Mouse (Mus musculus): Measurements from ENCODE around the gene Efcab6.
A peak's percentile ranks its signal among the peaks of the same experiment; 100 is the strongest.

Efcab6 gene

GRCm38 (mm10) chr15:83877898-83878297, 187.3 kb downstream of the Efcab6 start:
- DNase-seq (ENCODE audit: low spot score), result no peak

- no peak for DNase-seq (ENCODE audit: low spot score)
Observed at GRCm38 (mm10) chr15:83877155-83877866, 187.9 kb downstream of the Efcab6 start.

GRCm38 (mm10) chr15:83870936-83871335, 194.2 kb downstream of the Efcab6 start:
- DNase-seq (ENCODE audit: low spot score), result no peak

- DNase-seq (ENCODE audit: low spot score), result no peak
Observed at GRCm38 (mm10) chr15:83865626-83866025, 199.6 kb downstream of the Efcab6 start.

GRCm38 (mm10) chr15:83857129-83857528, 208.1 kb downstream of the Efcab6 start:
- DNase-seq (ENCODE audit: low spot score), result peak; percentile 63

- DNase-seq (ENCODE audit: low spot score), result no peak
Observed at GRCm38 (mm10) chr15:83853400-83853811, 211.8 kb downstream of the Efcab6 start.

GRCm38 (mm10) chr15:83848193-83848592, 217.0 kb downstream of the Efcab6 start:
- DNase-seq (ENCODE audit: low spot score), result no peak

- no peak for DNase-seq (ENCODE audit: low spot score)
Observed at GRCm38 (mm10) chr15:83847512-83847911, 217.7 kb downstream of the Efcab6 start.

- DNase-seq (ENCODE audit: low spot score), result no peak
Observed at GRCm38 (mm10) chr15:83846592-83846991, 218.6 kb downstream of the Efcab6 start.

- no peak for DNase-seq (ENCODE audit: low spot score)
Observed at GRCm38 (mm10) chr15:83845734-83846133, 219.4 kb downstream of the Efcab6 start.

GRCm38 (mm10) chr15:83842915-83843789, 222.0 kb downstream of the Efcab6 start:
- DNase-seq (ENCODE audit: low spot score), result no peak

- DNase-seq (ENCODE audit: low spot score), result no peak
Observed at GRCm38 (mm10) chr15:83842419-83842818, 222.8 kb downstream of the Efcab6 start.

GRCm38 (mm10) chr15:83840950-83841719, 224.0 kb downstream of the Efcab6 start:
- DNase-seq (ENCODE audit: low spot score), result no peak

- DNase-seq (ENCODE audit: low spot score), result no peak
Observed at GRCm38 (mm10) chr15:83832265-83832664, 232.9 kb downstream of the Efcab6 start.

- DNase-seq (ENCODE audit: low spot score), result no peak
Observed at GRCm38 (mm10) chr15:83829226-83829625, 236.0 kb downstream of the Efcab6 start.

GRCm38 (mm10) chr15:83828011-83828410, 237.2 kb downstream of the Efcab6 start:
- no peak for DNase-seq (ENCODE audit: low spot score)
